Mouse (Mus musculus) activated CD4-positive, CD25-positive, alpha-beta regulatory T cell, adult 9 weeks (primary cell): ENCODE results near the gene Acox2. TPM values are rescaled to one million over a fixed set of nuclear protein-coding genes. Genes with fewer than 3 reads are reported as not detected.

Experiments
- polyA plus RNA-seq: library from polyadenylated mRNA; unstranded; fragments of 100-300 nt; shearing (Covaris generic); gene quantifications from one replicate; pipeline ENCODE4 v1.2.1, GENCODE M21; 2017

Acox2 gene
- not detected for polyA plus RNA-seq

DNA sequence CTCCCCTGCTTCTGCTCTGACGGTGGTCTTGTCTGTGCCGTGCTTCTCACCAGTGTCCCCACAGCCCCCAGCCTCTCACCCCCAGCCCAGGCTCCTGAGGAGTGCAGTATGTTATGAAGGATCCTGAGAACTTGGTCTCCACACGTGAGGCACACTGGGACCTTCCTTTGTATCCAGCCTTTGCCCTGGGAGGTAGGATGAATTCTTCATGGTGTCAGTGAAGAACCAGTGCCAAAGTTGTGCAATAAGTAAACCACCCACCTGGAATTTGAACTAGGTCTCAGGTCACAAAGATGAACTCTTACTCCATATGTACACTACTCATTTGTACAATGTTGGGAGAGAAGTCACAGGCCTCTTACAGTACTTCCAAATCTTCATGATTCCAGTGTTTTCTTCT lies at the start of gene Acox2:
Gene Acox2, minus strand, starts transcription at position 188 of the 400 bp plus-strand sequence.

DNA sequence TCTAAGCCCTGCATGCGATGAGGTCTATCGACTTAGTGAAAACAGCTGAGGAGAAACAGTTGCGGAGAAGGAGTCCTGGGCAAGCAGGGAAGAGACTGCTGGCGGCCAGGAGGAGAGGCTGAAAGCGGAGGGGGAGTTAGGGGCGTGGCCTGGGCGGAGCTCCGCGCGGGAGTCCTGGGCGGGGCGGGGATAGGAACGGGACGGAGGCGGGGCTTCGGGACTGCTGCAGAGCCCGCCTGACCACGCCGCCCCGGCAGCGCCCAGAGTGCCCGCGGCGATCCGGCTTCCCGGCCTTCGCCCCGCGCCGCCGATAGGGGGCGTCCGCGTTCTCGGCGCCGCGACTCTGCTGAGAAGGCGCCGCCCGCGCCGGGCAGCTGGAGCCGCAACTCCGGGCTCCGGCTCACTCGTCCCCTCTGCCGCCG lies 45.3 kb downstream of the Acox2 start, which contains the start of gene Kctd6:
Gene Kctd6, plus strand, starts transcription at position 338 of the 422 bp plus-strand sequence.

Other genes starting within 250 kb of the Acox2 start
- gene Rpp14, start 179.0 kb downstream of the Acox2 start, polyA plus RNA-seq: 44.9 TPM
- gene Pxk, start 161.1 kb downstream of the Acox2 start, polyA plus RNA-seq: 38.7 TPM
- 163 TPM for gene Pdhb, start 86.3 kb downstream of the Acox2 start, polyA plus RNA-seq
- 0.88 TPM for gene Kctd6, start 45.2 kb downstream of the Acox2 start, polyA plus RNA-seq
- not detected for gene Fam107a, start 58.7 kb upstream of the Acox2 start, polyA plus RNA-seq
- not detected for gene Oit1, start 119.4 kb upstream of the Acox2 start, polyA plus RNA-seq